Mouse (Mus musculus) inflammation-experienced regulatory T-cells, adult 6 months (primary cell): ENCODE measurements around the gene Ccdc14. TPM values are rescaled to one million over a fixed set of nuclear protein-coding genes. Genes with fewer than 3 reads are reported as not detected.
"Not testable (repeated sequence)": the region's sequence is repeated elsewhere in the genome, so short reads cannot be mapped to it uniquely, and the experiment has no call there.

Experiments
- ATAC-seq: one replicate; pipeline ENCODE4 v1.8.0; 2017
- polyA plus RNA-seq, 3 experiments: library from polyadenylated mRNA; unstranded; fragments of 100-300 nt; shearing (Covaris generic); gene quantifications; one replicate each; pipeline ENCODE4 v1.2.1; 2017

Gene Ccdc14
- 1 to 10 TPM; 3.4 to 4.9 (median 4.4) TPM for polyA plus RNA-seq

GRCm38 (mm10) chr16:34690334-34691144, at the start of gene Ccdc14:
Gene Ccdc14, plus strand, starts transcription at chr16:34690616.
- ATAC-seq = peak; percentile 90

GRCm38 (mm10) chr16:34643511-34644259, 46.7 kb upstream of the Ccdc14 start:
- ATAC-seq = no peak

GRCm38 (mm10) chr16:34649621-34650020, 40.8 kb upstream of the Ccdc14 start, which contains the start of gene Ropn1:
Gene Ropn1, plus strand, starts transcription at chr16:34649921.
- ATAC-seq = no peak

GRCm38 (mm10) chr16:34653023-34653422, 37.4 kb upstream of the Ccdc14 start:
- ATAC-seq = no peak

GRCm38 (mm10) chr16:34657566-34657965, 32.9 kb upstream of the Ccdc14 start:
- ATAC-seq = not testable (repeated sequence)

- ATAC-seq = no peak
Measured at GRCm38 (mm10) chr16:34657983-34658382, 32.4 kb upstream of the Ccdc14 start.

DNA sequence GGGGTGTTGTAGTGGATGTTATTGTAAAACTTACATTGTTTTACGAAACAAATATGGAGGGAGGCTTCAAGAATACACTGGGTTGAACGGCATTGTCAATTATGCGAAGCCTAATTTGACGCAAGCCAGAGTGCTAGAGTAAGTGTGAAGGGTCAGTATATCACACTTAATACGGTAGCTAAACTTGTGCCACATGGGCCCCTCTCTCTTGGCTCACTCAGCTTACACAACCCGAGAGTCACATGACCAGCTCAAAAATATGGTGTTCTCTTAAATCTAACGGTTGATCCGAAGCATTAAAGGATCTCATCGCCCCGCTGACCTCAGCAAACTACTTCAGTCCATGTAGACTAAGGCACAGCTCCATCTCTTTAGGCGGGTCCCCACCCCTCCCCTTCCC, 32.0 kb upstream of the Ccdc14 start:
- no peak for ATAC-seq

DNA sequence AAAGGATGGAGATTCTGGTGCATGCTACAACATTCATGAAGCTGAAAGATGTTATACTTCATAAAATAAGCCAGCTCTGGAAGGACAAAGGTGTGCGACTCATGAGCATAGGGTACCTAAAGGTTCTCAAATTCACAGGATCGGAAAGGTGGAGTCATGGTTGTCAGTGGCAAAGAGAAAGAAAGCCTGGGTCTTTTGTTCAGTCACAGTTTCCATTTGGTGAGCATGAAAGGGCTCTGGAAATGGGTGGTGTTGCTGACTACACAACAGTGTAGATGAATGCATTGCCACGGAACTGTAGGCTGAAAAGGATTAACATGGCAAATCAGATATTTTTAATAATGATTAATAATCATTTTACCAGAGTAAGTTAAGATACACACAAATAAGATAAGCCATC, 25.9 kb upstream of the Ccdc14 start:
- ATAC-seq = no peak

DNA sequence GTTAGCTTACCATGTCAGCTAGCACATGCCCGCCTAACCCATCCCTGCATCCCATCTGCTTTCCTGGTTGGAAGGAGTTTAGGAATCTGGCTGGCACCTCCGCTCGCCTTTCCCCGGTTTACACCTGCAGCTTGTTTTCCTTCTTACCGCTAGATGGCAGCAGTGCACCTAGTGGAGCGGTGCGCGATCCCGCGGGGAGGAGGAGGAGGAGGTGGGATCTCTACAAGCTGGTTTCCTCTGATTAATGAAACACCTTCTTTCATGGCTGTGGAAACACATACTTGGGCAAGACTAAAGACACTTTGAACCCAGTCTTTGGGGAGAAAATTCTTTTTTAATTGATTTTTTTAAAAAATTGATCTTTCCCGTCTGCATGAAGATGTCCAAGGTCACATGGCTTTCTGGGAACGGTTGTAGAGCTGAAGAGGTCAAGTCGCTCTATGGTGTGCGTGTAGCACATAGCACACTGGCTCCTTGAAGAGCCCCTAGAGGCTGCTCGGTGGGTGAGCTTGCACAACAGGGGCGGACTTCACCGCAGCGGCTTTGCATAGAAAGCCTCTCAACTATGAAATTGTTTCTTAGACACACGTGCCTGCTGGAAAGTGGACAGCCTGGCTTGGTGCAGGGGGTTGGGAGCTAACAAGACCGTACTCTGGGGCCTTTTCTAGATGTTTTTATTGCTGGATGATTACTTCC, 23.2 kb upstream of the Ccdc14 start:
- ATAC-seq = peak; percentile 83

GRCm38 (mm10) chr16:34668341-34668740, 22.1 kb upstream of the Ccdc14 start:
- no peak for ATAC-seq

- ATAC-seq = no peak
Measured at GRCm38 (mm10) chr16:34671966-34672365, 18.4 kb upstream of the Ccdc14 start.

- ATAC-seq = no peak
Measured at GRCm38 (mm10) chr16:34672822-34673221, 17.6 kb upstream of the Ccdc14 start.

DNA sequence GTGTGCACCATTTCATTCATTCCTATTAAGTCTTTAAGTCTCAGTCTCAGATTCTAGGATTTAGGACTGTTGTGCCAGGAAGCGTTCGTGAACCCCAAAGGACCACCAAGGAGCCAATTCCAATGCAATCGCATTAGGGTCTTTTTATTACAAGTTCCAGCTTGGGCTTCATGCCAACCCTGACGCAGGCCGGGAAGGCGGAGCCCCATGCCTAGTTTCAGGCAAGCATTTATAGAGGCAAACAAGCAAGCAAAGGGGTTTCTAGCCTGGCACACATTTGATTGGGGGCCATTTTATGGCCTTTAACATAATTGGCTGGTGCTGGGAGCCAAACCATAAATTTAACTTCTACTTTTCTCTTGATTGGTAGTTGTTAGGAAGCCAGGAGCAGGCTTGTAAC, 16.1 kb upstream of the Ccdc14 start:
- no peak for ATAC-seq

DNA sequence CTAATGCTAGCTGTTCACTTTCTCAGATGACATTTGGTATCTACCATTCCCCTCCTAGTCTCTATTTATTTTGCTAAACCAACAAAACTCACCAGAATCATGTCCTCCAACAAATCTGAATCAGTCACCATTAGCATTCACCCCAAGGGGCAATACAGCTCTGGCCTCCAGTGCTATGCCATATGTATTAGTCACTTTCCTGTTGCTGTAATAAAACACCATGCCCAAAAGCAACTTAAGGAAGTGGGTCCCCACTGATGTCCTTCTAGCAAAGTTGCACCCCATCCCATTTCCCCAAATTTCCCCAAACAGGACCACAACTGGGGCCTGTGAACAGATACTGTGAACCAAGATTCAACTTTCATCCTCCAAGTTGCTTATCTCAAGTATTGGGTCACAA, 8.6 kb upstream of the Ccdc14 start:
- no peak for ATAC-seq

- ATAC-seq = no peak
Measured at GRCm38 (mm10) chr16:34689879-34690278, 537 bp upstream of the Ccdc14 start.

DNA sequence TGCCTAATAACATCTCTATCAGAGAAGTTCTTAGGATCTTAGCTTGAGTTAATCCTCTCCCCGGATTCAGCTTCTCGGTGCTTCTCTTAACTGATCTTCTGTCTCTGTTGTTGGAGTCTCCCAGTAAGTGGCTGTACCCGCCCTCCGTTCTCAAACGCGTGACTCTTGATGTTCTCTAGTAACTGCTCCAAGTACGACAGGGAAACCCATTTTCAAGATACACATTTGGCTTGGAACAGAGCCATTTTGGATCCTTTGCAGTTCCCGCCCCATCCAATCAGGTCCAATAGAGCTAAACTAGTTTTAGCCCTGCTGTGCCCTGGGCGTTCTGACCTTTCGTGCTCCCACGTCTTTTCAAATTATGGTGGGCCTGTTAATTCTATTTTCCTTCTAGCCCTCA, 740 bp downstream of the Ccdc14 start:
- no peak for ATAC-seq

GRCm38 (mm10) chr16:34694477-34694876, 4.1 kb downstream of the Ccdc14 start:
- ATAC-seq = no peak

GRCm38 (mm10) chr16:34698721-34699120, 8.3 kb downstream of the Ccdc14 start:
- not testable (repeated sequence) for ATAC-seq

DNA sequence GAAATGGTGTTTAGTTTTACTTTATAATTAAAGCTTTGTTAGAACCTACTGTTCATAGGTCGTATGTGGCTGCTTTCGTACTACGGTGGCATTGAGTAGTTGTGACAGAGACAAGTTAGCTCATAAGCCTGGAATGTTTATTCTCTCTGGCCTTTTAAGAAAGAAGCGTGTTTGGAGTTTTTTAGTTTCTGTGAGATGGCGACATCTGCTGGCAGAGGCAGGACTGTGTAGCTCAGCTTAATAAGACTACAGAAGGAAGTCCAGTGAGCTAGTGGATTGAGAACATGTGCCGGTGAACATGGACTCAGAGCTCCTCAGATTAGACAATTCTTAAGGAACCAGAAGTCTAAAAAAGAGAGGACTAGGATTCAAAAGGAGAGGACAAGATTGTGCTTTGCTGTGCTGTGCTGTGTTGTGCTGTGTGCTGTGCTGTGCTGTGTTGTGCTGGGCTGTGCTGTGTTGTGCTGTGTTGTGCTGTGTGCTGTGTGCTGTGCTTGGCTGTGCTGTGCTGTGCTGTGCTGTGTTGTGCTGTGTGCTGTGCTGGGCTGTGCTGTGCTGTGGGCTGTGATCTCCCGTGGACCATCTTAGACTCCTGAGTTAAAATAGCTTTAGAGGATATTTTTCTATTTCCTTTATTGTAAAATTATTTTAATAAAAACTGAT, 9.9 kb downstream of the Ccdc14 start:
- peak; percentile 76 for ATAC-seq

GRCm38 (mm10) chr16:34700828-34701216, 10.4 kb downstream of the Ccdc14 start:
- no peak for ATAC-seq

GRCm38 (mm10) chr16:34706019-34706418, 15.6 kb downstream of the Ccdc14 start:
- ATAC-seq = no peak

- no peak for ATAC-seq
Measured at GRCm38 (mm10) chr16:34706487-34706946, 16.1 kb downstream of the Ccdc14 start.

- ATAC-seq = no peak
Measured at GRCm38 (mm10) chr16:34711481-34711880, 21.1 kb downstream of the Ccdc14 start.
